Mouse (Mus musculus) hindbrain, embryonic 13.5 days (tissue): ENCODE results near the gene Gm765. TPM values are rescaled to one million over a fixed set of nuclear protein-coding genes. Genes with fewer than 3 reads are reported as not detected.

ENCODE experiments used
- ATAC-seq: fragments of 200-750 bp; cut with Nextera tagmentation; 2 replicates; pipeline ENCODE4 v1.8.0; 2017; ENCODE audit warnings: moderate TSS enrichment; ENCODE audit not compliant: low FRiP score
- H3K27ac ChIP-seq: fragments of 300-500 bp; sonication (generic); 2 replicates; pipeline ENCODE4 v1.5.1; 2015; ENCODE audit warnings: inconsistent platforms, mild to moderate bottlenecking, moderate library complexity
- H3K27me3 ChIP-seq: fragments of 300-500 bp; sonication (generic); 2 replicates; pipeline ENCODE4 v1.6.1; 2015; ENCODE audit warnings: mild to moderate bottlenecking, inconsistent platforms
- H3K36me3 ChIP-seq: fragments of 300-500 bp; sonication (generic); 2 replicates; pipeline ENCODE4 v1.6.1; 2015; ENCODE audit warnings: mild to moderate bottlenecking, inconsistent platforms
- H3K4me1 ChIP-seq: fragments of 300-500 bp; sonication (generic); replicated peaks from 2 replicates; pipeline ENCODE4 v1.6.1; 2015; ENCODE audit warnings: inconsistent platforms
- H3K4me2 ChIP-seq: fragments of 300-500 bp; sonication (generic); 2 replicates; pipeline ENCODE4 v1.6.1; 2015; ENCODE audit warnings: inconsistent platforms, mild to moderate bottlenecking, moderate library complexity
- H3K4me3 ChIP-seq: fragments of 300-500 bp; sonication (generic); 2 replicates; pipeline ENCODE4 v1.5.1; 2015; ENCODE audit warnings: mild to moderate bottlenecking, inconsistent platforms
- H3K9ac ChIP-seq: fragments of 300-500 bp; sonication (generic); 2 replicates; pipeline ENCODE4 v1.6.1; 2015; ENCODE audit warnings: mild to moderate bottlenecking, inconsistent platforms
- H3K9me3 ChIP-seq: fragments of 300-500 bp; sonication (generic); 2 replicates; pipeline ENCODE4 v1.6.1; 2016; ENCODE audit warnings: inconsistent platforms
- WGBS: fragments of 180-500 bp; shearing (Covaris S2); methylation state at CpG from one replicate; pipeline ENCODE4 v1.1.7; 2015; 5-methylcytosine and 5-hydroxymethylcytosine counted together
- polyA plus RNA-seq: library from polyadenylated mRNA; unstranded; fragments of >200 nt; fragmentation: Nextera tagmentation; extraction: Ambion mirVana; gene quantifications from 2 replicates; pipeline ENCODE4 v1.2.1, GENCODE M21; 2015

Gene Gm765
- 0.10 TPM in 1 of 2 replicates, not detected in the other for polyA plus RNA-seq

DNA sequence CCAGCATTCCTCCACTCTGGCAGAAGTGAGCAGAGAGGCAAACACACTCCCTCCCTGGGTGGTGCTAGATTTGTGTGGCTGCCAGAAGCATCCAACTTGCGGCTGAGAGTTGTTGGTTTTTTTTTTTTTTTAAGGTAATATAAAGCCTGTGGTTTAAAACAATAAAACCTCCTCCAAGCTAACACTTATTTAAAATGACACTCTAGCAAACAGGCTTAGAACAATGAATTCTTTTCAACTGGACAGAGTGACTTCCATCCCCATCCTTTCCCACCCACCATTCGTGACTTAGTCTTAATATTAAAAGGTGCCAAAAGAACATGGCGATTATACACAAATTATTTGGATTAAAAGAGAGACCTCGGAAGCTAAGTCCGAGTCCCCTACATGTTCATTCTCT lies at the start of gene Gm765:
TSS of gene Gm765 (minus strand) at position 101 of the 400 bp plus-strand sequence.
- H3K4me2 ChIP-seq: no peak within 1 kb of the TSS
- WGBS: 84% methylated on average over 5 of the region's 5 CpGs
- no peak for ATAC-seq
- no peaks in the 10 kb centered on the region for H3K9me3 ChIP-seq
- no peaks in the 10 kb centered on the region for H3K36me3 ChIP-seq
- no peaks in the 10 kb centered on the region for H3K27me3 ChIP-seq
- no peaks in the 10 kb centered on the region for H3K4me1 ChIP-seq
- H3K9ac ChIP-seq: no peak within 1 kb of the TSS
- no peak within 1 kb of the TSS for H3K4me3 ChIP-seq
- H3K27ac ChIP-seq: no peak within 1 kb of the TSS

DNA sequence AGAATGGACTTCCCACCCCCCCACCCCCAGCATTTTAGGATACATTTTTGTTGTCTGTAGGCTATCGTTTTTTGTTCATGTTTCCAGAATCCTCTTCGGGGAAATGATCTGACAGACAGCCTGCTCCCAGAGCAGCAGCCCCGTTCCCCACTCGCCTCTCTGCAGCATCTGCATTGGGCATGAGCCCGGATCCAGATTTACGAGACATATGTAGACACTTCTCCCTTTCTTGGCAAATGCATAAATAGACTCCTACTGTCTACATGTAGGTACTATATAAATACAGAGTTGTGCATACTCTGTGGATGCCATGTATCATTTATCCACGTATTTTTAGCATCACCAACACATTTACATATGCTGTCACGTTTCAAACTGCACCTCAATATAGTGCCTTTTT lies 42.9 kb upstream of the Gm765 start:
- no peak overlapping the region for H3K27ac ChIP-seq
- no peak overlapping the region for H3K4me3 ChIP-seq
- no peaks in the 10 kb centered on the region for H3K36me3 ChIP-seq
- H3K9ac ChIP-seq: no peak overlapping the region
- 73% methylated on average over 8 of the region's 8 CpGs for WGBS
- no peak overlapping the region for H3K4me2 ChIP-seq
- no peaks in the 10 kb centered on the region for H3K9me3 ChIP-seq
- H3K27me3 ChIP-seq: no peaks in the 10 kb centered on the region
- H3K4me1 ChIP-seq: no peaks in the 10 kb centered on the region
- no peak for ATAC-seq

DNA sequence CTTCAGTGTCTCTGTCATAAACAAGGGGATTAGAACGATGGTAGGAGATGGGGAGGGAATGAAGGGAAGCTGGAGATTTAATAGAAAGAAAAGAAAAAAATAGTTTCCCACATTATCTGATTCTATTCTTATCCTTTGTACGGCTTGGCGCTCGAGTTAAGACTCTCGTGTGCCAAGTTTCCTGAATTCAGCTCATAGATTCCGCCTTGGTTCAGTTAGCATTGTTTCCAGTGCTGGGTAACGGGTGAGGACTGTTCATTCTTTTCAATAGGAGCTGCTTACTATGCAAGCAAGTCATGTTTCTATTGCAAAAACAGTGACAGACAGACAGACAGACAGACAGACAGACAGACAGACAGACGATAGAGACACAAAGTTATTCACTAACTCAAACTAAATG lies 41.9 kb upstream of the Gm765 start:
- Histone ChIP-seq H3K4me2 (no peak overlapping the region), H3K27me3 (no peaks in the 10 kb centered on the region), H3K27ac (no peak overlapping the region), H3K9ac (no peak overlapping the region), H3K4me3 (no peak overlapping the region), H3K4me1 (no peaks in the 10 kb centered on the region), H3K9me3 (no peaks in the 10 kb centered on the region), H3K36me3 (no peaks in the 10 kb centered on the region)
- no peak for ATAC-seq
- WGBS: 52% methylated on average over 8 of the region's 8 CpGs

DNA sequence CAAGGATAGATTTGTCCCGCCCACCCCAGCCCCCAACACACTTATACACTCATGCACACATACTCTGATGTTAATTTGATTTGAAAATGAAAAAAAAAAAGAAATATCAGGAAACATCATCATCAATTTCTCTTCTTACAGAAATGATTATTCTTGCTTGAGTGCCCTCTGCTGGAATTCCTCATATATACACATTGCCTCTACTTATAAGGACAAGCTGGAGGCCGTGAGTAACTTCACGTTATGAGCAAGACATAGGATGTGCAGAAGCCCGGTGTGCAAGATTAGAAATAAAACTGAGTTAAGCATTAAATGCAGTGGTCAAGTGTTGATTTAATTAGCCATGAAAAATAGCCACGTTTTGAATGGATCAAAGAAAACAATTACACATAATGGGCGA lies 40.9 kb upstream of the Gm765 start:
- no peaks in the 10 kb centered on the region for H3K4me1 ChIP-seq
- no peak overlapping the region for H3K4me2 ChIP-seq
- no peaks in the 10 kb centered on the region for H3K9me3 ChIP-seq
- H3K27ac ChIP-seq: no peak overlapping the region
- no peak overlapping the region for H3K9ac ChIP-seq
- no peak overlapping the region for H3K4me3 ChIP-seq
- no peak for ATAC-seq
- H3K36me3 ChIP-seq: no peaks in the 10 kb centered on the region
- WGBS: 51% methylated on average over 6 of the region's 6 CpGs
- H3K27me3 ChIP-seq: no peaks in the 10 kb centered on the region

DNA sequence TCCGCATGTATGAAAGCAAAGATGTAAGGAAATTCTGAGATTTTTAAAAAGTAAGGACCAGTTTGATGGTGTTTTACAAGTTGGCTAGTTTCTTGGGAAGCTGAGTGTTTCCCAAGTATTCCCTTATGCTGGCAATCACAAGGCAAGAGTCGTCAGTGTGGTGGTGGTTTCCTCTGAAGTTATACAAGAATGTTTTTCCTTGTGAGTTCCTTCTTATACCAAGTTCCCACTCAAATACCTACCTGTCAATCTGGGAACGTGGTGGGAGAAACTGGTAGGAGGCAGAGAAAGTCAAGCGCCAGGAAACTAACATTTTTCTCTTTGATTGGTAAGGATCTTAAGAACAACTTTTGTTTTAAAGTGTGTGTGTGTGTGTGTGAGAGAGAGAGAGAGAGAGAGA lies 23.6 kb upstream of the Gm765 start:
- H3K4me3 ChIP-seq: no peak overlapping the region
- no peaks in the 10 kb centered on the region for H3K4me1 ChIP-seq
- H3K36me3 ChIP-seq: no peaks in the 10 kb centered on the region
- no peaks in the 10 kb centered on the region for H3K27me3 ChIP-seq
- no peaks in the 10 kb centered on the region for H3K9me3 ChIP-seq
- H3K4me2 ChIP-seq: no peak overlapping the region
- WGBS: 84% methylated on average over 4 of the region's 4 CpGs
- no peak for ATAC-seq
- no peak overlapping the region for H3K27ac ChIP-seq
- H3K9ac ChIP-seq: no peak overlapping the region

DNA sequence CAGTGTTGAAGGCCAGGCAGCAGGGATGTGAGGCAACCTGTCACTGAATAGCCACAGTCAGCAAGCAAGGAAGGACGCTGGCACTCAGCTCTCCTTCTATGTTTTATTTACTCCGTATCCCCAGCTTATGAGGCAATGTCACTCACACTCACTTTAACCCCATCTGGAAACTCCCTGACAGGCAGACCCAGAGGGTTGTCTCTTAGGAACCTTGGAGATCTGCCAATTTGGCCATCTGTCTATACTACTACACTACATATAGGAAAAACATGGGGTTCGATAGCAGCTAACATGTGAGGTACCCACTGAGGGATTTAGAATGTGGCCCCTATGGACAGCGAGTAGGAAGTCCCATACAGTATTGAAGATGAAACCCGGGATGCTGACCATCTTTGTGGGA lies 12.7 kb upstream of the Gm765 start:
- 73% methylated on average over 5 of the region's 5 CpGs for WGBS
- H3K4me2 ChIP-seq: no peak overlapping the region
- no peak for ATAC-seq
- H3K4me1 ChIP-seq: no peaks in the 10 kb centered on the region
- H3K9ac ChIP-seq: no peak overlapping the region
- no peak overlapping the region for H3K4me3 ChIP-seq
- H3K27me3 ChIP-seq: no peaks in the 10 kb centered on the region
- no peaks in the 10 kb centered on the region for H3K9me3 ChIP-seq
- H3K36me3 ChIP-seq: no peaks in the 10 kb centered on the region
- no peak overlapping the region for H3K27ac ChIP-seq

DNA sequence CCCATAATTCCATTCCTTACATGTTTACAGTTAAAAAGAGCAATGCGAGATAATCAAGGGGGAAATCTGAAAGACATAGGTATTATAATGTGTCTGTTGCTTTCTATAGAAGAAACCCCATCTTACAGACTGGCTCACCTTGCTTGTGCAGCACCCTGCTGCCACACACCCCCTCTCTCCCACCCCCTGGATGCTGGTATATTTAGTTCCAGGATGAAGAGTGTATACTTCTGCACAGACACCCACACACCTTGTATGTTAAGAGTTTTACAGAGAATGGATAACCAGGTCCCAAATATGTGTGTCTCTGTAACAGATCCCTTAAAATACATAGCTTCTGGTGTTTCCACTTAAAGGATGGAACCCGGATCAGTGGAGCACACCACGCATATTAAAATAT lies 10.7 kb upstream of the Gm765 start:
- Histone ChIP-seq H3K4me2 (no peak overlapping the region), H3K36me3 (no peaks in the 10 kb centered on the region), H3K9me3 (no peaks in the 10 kb centered on the region), H3K9ac (no peak overlapping the region), H3K4me3 (no peak overlapping the region), H3K27ac (no peak overlapping the region), H3K4me1 (no peaks in the 10 kb centered on the region), H3K27me3 (no peaks in the 10 kb centered on the region)
- 92% methylated on average over 3 of the region's 3 CpGs for WGBS
- no peak for ATAC-seq

DNA sequence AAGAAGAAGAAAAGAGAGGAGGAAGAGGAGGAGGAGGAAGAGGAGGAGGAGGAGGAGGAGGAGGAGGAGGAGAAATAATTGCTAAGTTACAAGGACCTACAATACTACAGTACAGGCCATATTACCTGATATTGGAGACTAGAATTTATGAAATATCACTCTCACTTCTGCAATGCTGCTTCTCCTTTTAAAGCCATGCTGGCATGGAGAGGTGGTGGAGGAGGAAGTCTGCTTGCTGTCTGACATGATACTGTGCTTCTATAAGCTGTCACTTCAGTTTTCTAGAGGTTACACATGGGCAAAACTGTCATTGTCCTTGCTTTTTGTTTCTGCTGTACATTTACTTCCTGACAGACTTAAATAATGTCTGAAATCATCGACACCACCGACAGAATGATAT lies 9.8 kb downstream of the Gm765 start:
- no peak overlapping the region for H3K4me3 ChIP-seq
- H3K4me1 ChIP-seq: no peaks in the 10 kb centered on the region
- H3K4me2 ChIP-seq: no peak overlapping the region
- no peaks in the 10 kb centered on the region for H3K36me3 ChIP-seq
- H3K27me3 ChIP-seq: no peaks in the 10 kb centered on the region
- ATAC-seq: no peak
- no peak overlapping the region for H3K27ac ChIP-seq
- H3K9me3 ChIP-seq: no peaks in the 10 kb centered on the region
- no peak overlapping the region for H3K9ac ChIP-seq
- WGBS: 81% methylated on average over 2 of the region's 2 CpGs

DNA sequence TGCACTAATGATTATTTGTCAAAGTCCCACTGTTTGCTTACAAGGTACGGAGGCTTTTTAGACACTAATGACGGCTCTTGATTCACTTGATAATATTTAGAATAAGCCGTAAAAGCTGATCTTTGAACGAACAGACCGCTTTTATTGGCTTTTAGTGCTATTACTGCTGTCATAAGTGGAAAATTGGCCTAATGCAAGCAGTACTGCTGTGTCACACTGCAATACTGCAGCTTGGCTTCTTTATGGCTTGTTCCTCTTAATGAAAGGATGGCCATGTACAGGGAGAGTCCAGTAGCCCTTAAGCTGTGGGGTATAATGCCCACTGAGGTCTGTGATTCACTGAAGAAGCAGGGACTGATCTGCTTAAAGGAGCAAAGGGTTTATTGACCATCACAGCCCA lies 30.9 kb downstream of the Gm765 start:
- H3K9ac ChIP-seq: no peak overlapping the region
- no peaks in the 10 kb centered on the region for H3K9me3 ChIP-seq
- 87% methylated on average over 5 of the region's 5 CpGs for WGBS
- H3K4me3 ChIP-seq: no peak overlapping the region
- no peaks in the 10 kb centered on the region for H3K36me3 ChIP-seq
- H3K27me3 ChIP-seq: no peaks in the 10 kb centered on the region
- H3K4me2 ChIP-seq: no peak overlapping the region
- ATAC-seq: no peak
- no peak overlapping the region for H3K27ac ChIP-seq
- H3K4me1 ChIP-seq: no peaks in the 10 kb centered on the region

DNA sequence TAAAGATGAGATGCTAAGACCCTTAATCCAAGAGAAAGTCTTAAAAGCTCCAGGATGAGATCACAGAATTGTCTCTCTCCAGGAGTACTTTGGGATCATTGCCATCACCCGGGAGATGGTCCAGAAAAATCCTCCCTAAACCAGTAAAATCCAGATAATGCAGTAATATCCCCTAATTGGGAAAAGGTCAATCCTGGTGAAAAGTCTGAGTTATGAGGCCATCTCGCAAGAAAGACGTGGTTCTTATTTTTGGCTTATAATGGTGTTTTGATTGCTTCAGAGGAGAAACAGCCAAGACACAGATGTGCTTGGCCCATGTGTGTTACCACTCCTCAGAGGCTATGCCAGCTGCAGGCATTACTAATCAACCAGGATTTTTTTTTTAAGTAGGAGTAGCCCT lies 34.9 kb downstream of the Gm765 start:
- no peak overlapping the region for H3K4me2 ChIP-seq
- no peak overlapping the region for H3K27ac ChIP-seq
- H3K27me3 ChIP-seq: no peaks in the 10 kb centered on the region
- H3K9ac ChIP-seq: no peak overlapping the region
- H3K36me3 ChIP-seq: no peaks in the 10 kb centered on the region
- H3K4me1 ChIP-seq: no peaks in the 10 kb centered on the region
- H3K4me3 ChIP-seq: no peak overlapping the region
- no peaks in the 10 kb centered on the region for H3K9me3 ChIP-seq
- 84% methylated on average over 3 of the region's 3 CpGs for WGBS
- no peak for ATAC-seq

DNA sequence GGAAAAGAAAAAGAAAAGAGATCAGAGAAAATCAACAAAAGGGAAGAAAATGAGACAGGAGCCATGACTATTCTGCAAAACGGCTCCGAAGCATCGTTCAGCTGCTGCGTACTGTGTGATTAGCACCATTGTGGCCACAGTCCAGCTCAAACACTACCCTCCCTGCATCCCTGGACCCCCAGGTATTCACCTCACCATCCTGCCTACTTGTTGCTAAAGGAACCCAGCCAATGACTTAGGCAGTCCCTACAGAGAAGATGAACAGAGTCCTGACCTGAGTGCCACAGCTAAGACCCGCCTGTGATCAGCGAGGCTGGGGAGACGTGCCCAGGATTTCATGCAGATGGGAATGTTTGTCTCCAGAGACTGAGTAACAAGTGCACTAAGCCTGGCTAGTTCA lies 35.4 kb downstream of the Gm765 start:
- no peak overlapping the region for H3K9ac ChIP-seq
- no peak for ATAC-seq
- H3K9me3 ChIP-seq: no peaks in the 10 kb centered on the region

DNA sequence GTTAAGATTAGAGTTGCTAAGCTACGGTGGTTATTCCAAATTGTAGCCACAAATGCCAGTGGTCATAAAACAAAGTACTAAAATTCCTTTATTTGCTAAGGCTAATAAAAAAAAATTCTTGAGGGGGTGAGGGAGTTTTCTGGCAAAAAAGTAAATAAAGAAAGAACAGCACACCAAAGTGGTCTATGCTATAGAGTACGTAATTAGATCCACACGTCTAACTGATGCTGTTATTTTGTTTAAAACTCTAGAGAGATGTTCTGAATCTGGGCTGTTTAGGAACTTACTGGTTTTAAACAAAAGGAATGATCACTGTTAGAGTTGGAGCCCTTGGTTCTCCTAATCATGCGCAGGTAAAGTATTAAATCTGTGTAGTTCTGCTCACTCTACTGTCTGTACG lies 50.5 kb downstream of the Gm765 start:
- Histone ChIP-seq H3K4me3 (no peak overlapping the region), H3K9me3 (no peaks in the 10 kb centered on the region), H3K9ac (no peak overlapping the region), H3K4me1 (no peaks in the 10 kb centered on the region), H3K27me3 (no peaks in the 10 kb centered on the region), H3K27ac (no peak overlapping the region), H3K36me3 (no peaks in the 10 kb centered on the region), H3K4me2 (no peak overlapping the region)
- WGBS: 91% methylated on average over 5 of the region's 5 CpGs
- no peak for ATAC-seq

More for the DNA sequence above, 35.4 kb downstream of the Gm765 start:
- H3K4me2 ChIP-seq: no peak overlapping the region
- no peaks in the 10 kb centered on the region for H3K4me1 ChIP-seq
- no peak overlapping the region for H3K4me3 ChIP-seq
- H3K27ac ChIP-seq: no peak overlapping the region
- H3K27me3 ChIP-seq: no peaks in the 10 kb centered on the region
- H3K36me3 ChIP-seq: no peaks in the 10 kb centered on the region
- WGBS: 89% methylated on average over 7 of the region's 7 CpGs

DNA sequence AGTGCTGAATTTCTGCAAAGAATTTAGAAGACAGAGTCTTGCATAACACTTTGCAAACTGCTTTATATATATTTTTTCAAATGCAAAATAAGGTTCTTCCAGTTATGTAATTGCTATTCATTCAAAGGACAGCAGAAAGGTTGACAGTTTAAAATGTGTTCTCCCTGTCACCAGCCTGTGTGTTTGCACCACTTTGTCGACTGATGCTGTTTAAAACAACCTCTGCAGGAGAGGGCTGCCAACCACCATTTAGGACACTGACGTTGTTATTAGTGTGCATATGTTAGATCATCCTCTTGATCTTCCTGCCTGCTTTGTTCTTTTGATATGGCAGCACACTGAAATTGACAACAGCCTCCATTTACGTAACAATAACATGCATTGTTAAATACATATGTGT lies 54.2 kb downstream of the Gm765 start:
- Histone ChIP-seq H3K36me3 (no peaks in the 10 kb centered on the region), H3K4me3 (no peak overlapping the region), H3K9ac (no peak overlapping the region), H3K4me1 (peaks cover 5% of the 10 kb centered on the region), H3K27me3 (no peaks in the 10 kb centered on the region), H3K27ac (no peak overlapping the region), H3K4me2 (no peak overlapping the region), H3K9me3 (no peaks in the 10 kb centered on the region)
- ATAC-seq: no peak
- 34% methylated on average over 3 of the region's 3 CpGs for WGBS

DNA sequence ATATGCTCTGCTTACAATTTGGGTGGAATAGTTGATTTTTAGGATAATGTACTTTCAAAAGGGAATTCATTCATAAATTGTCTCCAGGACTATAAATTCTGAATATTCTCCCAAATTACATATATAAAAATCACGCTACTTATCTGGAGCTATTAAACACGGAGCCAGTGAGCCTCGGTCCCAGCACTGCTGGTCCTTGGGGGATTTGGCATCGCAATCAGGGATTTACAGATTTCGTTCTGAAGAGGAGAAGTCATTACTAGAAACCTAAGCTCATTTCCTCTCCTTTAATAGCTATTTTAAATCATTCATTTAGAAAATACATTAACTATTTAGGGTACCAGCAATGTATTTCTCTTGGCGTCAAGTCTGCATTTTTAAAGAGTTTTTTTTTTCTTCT lies 55.0 kb downstream of the Gm765 start:
- WGBS: 44% methylated on average over 6 of the region's 6 CpGs
- no peak for ATAC-seq
- Histone ChIP-seq H3K27ac (no peak overlapping the region), H3K9me3 (no peaks in the 10 kb centered on the region), H3K4me1 (peaks cover 5% of the 10 kb centered on the region), H3K36me3 (no peaks in the 10 kb centered on the region), H3K4me3 (no peak overlapping the region), H3K27me3 (no peaks in the 10 kb centered on the region), H3K4me2 (no peak overlapping the region), H3K9ac (no peak overlapping the region)
